Mouse (Mus musculus) lung, postnatal 0 days (tissue): ENCODE measurements around the gene Jakmip3.

Experiments used
- CTCF ChIP-seq: IDR thresholded peaks from 2 replicates; pipeline ENCODE4 v1.5.1; 2016; ENCODE audit warnings: antibody characterized with exemption, mild to moderate bottlenecking
- EP300 ChIP-seq: IDR thresholded peaks from 2 replicates; pipeline ENCODE4 v1.6.1; 2016; ENCODE audit warnings: antibody characterized with exemption, mild to moderate bottlenecking, control low read depth

DNA sequence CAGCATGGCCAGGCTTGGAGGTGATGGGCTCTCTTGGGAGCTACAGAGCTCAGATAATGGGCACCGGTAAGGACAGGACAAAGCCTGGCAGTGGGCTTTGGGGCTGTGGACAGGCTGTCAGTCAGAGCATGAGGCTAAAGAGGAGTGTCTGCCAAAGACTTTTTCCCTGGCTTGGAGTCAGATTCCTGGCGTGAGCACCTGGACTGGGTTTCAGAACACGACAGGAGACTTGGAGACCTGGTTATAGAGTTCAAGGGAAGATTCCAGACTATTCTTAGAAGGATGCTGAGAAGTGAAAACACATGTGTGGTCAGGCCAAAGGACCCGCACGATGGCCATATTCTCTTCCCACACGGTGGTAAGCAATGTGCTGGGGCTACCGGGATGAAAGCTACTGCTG lies 165.2 kb downstream of the Jakmip3 start:
- TF ChIP-seq CTCF = no peak
- TF ChIP-seq EP300 = no peak
